8 mouse cellular contexts compared by ENCODE assay signal in the genomic region with DNA sequence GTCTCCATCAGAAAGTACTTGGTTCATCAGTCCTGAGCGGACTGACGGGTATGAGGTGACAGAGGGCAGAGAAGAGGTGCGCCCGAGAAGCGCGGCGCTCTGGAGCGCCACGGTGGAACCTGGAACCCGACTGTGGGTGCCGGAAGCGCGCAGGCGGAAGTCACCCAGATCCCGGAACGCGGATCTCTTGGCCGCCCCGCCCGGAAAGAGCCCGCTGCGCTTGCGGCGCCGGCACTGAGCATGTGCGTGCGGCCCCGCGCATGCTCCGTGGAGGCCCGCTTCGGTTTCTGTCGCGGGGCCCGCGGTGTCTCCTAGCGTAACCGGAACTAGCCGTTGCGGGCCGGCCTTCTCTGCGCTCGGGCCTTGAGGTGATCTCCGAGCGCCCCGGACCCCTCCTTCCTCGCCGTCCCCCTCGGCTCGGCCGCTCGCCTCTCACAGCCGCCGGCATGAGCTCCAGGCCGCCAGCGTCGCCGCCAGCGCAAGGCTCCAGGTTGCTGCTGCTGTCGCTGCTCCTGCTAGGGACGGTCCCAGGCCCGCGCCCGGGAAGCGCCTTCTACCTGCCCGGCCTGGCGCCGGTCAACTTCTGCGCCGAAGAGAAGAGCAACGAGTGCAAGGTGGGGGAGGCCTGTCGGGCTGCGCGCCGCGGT. TPM values are rescaled to one million over a fixed set of nuclear protein-coding genes. Genes with fewer than 3 reads are reported as not detected.
DNase-seq lines count a peak whose midpoint lies in the region; ATAC-seq and TF ChIP-seq lines count a peak whose summit lies in the region.

A gene (plus strand): TSS at position 217 of the 647 bp plus-strand sequence.

- H3K4me1 ChIP-seq in hindbrain, postnatal 0 days (ENCODE audit: insufficient read depth, low read length), result peaks cover 23% of the 10 kb centered on the region
- peaks cover 65% of the 10 kb centered on the region for H3K4me1 ChIP-seq in megakaryocyte, embryonic 14.5 days

- H3K27ac ChIP-seq in gastrocnemius, adult 2 months, result peak within 1 kb of the TSS; percentile 96
- H3K27ac ChIP-seq in hindbrain, postnatal 0 days, result peak within 1 kb of the TSS; percentile 90

- peak within 1 kb of the TSS; percentile 86 for H3K4me3 ChIP-seq in gastrocnemius, adult 2 months
- peak within 1 kb of the TSS; percentile 100 for H3K4me3 ChIP-seq in hindbrain, postnatal 0 days (ENCODE audit: low read length)
- peak within 1 kb of the TSS; percentile 97 for H3K4me3 ChIP-seq in megakaryocyte, embryonic 14.5 days (replicated peaks)

- H3K27me3 ChIP-seq in hindbrain, postnatal 0 days (ENCODE audit: insufficient read depth, low read length), result no peaks in the 10 kb centered on the region
- no peaks in the 10 kb centered on the region for H3K27me3 ChIP-seq in megakaryocyte, embryonic 14.5 days (replicated peaks)

- H3K9ac ChIP-seq in hindbrain, postnatal 0 days (replicated peaks; ENCODE audit: low read length), result peak within 1 kb of the TSS; percentile 96

- peak; percentile 11; the same call in 1 of the 2 replicates for TF ChIP-seq CTCF in gastrocnemius, adult 2 months (IDR thresholded peaks at IDR 0.05)
- TF ChIP-seq CTCF in hindbrain, postnatal 0 days (IDR thresholded peaks at IDR 0.05; ENCODE audit: low read depth), result peak; percentile 18; the same call in 1 of the 2 replicates

- under 1% methylated on average over 64 of the region's 76 CpGs for WGBS in hindbrain, postnatal 0 days

- H3K4me2 ChIP-seq in hindbrain, postnatal 0 days (ENCODE audit: low read depth, low read length), result peak within 1 kb of the TSS; percentile 83

- intact Hi-C loops in gastrocnemius, adult 2 months (cut with DNase I), result no loop called here

- DNase-seq in ZHBTc4 (ENCODE audit: low read depth, low spot score), result peak; percentile 96
- DNase-seq in gastrocnemius, adult 2 months, result peak; percentile 98
- peak; percentile 97 for DNase-seq in hindbrain, postnatal 0 days (ENCODE audit: low spot score)
- DNase-seq in left cerebral cortex, adult 8-10 months (ENCODE audit: low spot score in 2 of 2), result peak; percentile 79 to 94
- DNase-seq in right cerebral cortex, postnatal 10 days (ENCODE audit: low spot score in 2 of 2), result peak; percentile 96
- DNase-seq in urinary bladder, postnatal 25 days (ENCODE audit: low spot score), result peak; percentile 93

- H3K9me3 ChIP-seq in hindbrain, postnatal 0 days (ENCODE audit: low read length), result no peaks in the 10 kb centered on the region
- 0 out of 2 replicates have a peak, but pooled peaks cover 1% of the 10 kb centered on the region for H3K9me3 ChIP-seq in megakaryocyte, embryonic 14.5 days

- H3K36me3 ChIP-seq in hindbrain, postnatal 0 days (ENCODE audit: insufficient read depth, low read length), result no peaks in the 10 kb centered on the region
- H3K36me3 ChIP-seq in megakaryocyte, embryonic 14.5 days (replicated peaks; ENCODE audit: low read length), result peaks cover 29% of the 10 kb centered on the region

- peak; percentile 76 for ATAC-seq in common myeloid progenitor, adult 5-6 weeks (replicated peaks; ENCODE audit: low read depth, poor library complexity, severe bottlenecking)
- ATAC-seq in hindbrain, postnatal 0 days, result peak; percentile 94

RNA-seq across cellular contexts. Expression of the gene that starts here (rescaled TPM):
- 83.4 and 99.2 TPM in 2 replicates for total RNA-seq in common myeloid progenitor, adult 5-6 weeks (2017)
- 10 to 100 TPM; 66.1 to 71.7 TPM for total RNA-seq in gastrocnemius, adult 2 months (2021)
- 81.0 and 85.0 TPM in 2 replicates for total RNA-seq in hindbrain, postnatal 0 days (2014; rRNA removed)
- polyA plus RNA-seq in hindbrain, postnatal 0 days (2015; fragmentation: Nextera tagmentation; extraction: Ambion mirVana), result 105 and 112 TPM in 2 replicates
- total RNA-seq in left cerebral cortex, adult 8-10 months (2022), result 100 to 1,000 TPM; 104 to 118 (median 107) TPM
- 54.0 and 163 TPM in 2 replicates for polyA plus RNA-seq in megakaryocyte, embryonic 14.5 days (2012; ENCODE audit: insufficient read depth, low replicate concordance)

Comparison
In these comparisons a context has a peak if more than half of its experiments do, and no peak if none do; other contexts are left out.
1. Peak in every context shown above with its lines: DNase-seq, ATAC-seq, H3K4me3 ChIP-seq and H3K27ac ChIP-seq.